Mouse (Mus musculus) kidney, embryonic 14.5 days (tissue): Measurements from ENCODE around the gene Ucp3. TPM values are rescaled to one million over a fixed set of nuclear protein-coding genes. Genes with fewer than 3 reads are reported as not detected.

ENCODE experiments used
- ATAC-seq: fragments of 200-750 bp; cut with Nextera tagmentation; 2 replicates; pipeline ENCODE4 v1.8.0; 2017; ENCODE audit warnings: moderate number of reproducible peaks, mild to moderate bottlenecking, moderate TSS enrichment, moderate library complexity; ENCODE audit not compliant: low FRiP score, low TSS enrichment
- H3K27ac ChIP-seq: fragments of 300-500 bp; sonication (generic); 2 replicates; pipeline ENCODE4 v1.5.1; 2014; ENCODE audit warnings: low read depth, mild to moderate bottlenecking, low read length, moderate library complexity, mixed read lengths
- H3K27me3 ChIP-seq: fragments of 300-500 bp; sonication (generic); 2 replicates; pipeline ENCODE4 v1.6.1; 2014; ENCODE audit warnings: mild to moderate bottlenecking, low read length; ENCODE audit not compliant: control insufficient read depth, insufficient read depth
- H3K36me3 ChIP-seq: fragments of 300-500 bp; sonication (generic); 2 replicates; pipeline ENCODE4 v1.6.1; 2014; ENCODE audit warnings: low read length, mixed read lengths; ENCODE audit not compliant: control insufficient read depth, insufficient read depth
- H3K4me1 ChIP-seq: fragments of 300-500 bp; sonication (generic); 2 replicates; pipeline ENCODE4 v1.6.1; 2014; ENCODE audit warnings: low read length, mixed read lengths; ENCODE audit not compliant: control insufficient read depth, insufficient read depth
- H3K4me2 ChIP-seq: fragments of 300-500 bp; sonication (generic); replicated peaks from 2 replicates; pipeline ENCODE4 v1.6.1; 2014; ENCODE audit warnings: low read depth, mild to moderate bottlenecking, low read length
- H3K4me3 ChIP-seq: fragments of 300-500 bp; sonication (generic); 2 replicates; pipeline ENCODE4 v1.5.1; 2014; ENCODE audit warnings: mild to moderate bottlenecking, low read length
- H3K9ac ChIP-seq: fragments of 300-500 bp; sonication (generic); 2 replicates; pipeline ENCODE4 v1.6.1; 2014; ENCODE audit warnings: low read depth, mild to moderate bottlenecking, low read length, moderate library complexity
- H3K9me3 ChIP-seq: fragments of 300-500 bp; sonication (generic); 2 replicates; pipeline ENCODE4 v1.6.1; 2016; ENCODE audit warnings: low read length; ENCODE audit not compliant: control insufficient read depth
- WGBS: fragments of 180-500 bp; shearing (Covaris S2); extraction: QIAGEN DNeasy Blood & Tissue Kit; methylation state at CpG from one replicate; pipeline ENCODE4 v1.1.7; 2014; 5-methylcytosine and 5-hydroxymethylcytosine counted together
- polyA plus RNA-seq: library from polyadenylated mRNA; unstranded; fragments of >200 nt; fragmentation: Nextera tagmentation; extraction: Ambion mirVana; gene quantifications from 2 replicates; pipeline ENCODE4 v1.2.1, GENCODE M21; 2014

The Ucp3 gene
- polyA plus RNA-seq, 1 experiment from 2014 or later, result 0.08 TPM

- Histone ChIP-seq H3K9ac (no peak overlapping the region), H3K27me3 (no peaks in the 10 kb centered on the region), H3K9me3 (no peaks in the 10 kb centered on the region), H3K4me2 (no peak overlapping the region), H3K36me3 (no peaks in the 10 kb centered on the region), H3K4me1 (no peaks in the 10 kb centered on the region), H3K4me3 (no peak overlapping the region), H3K27ac (no peak overlapping the region)
- 36% methylated on average over 3 of the region's 3 CpGs for WGBS
- no peak for ATAC-seq
These were observed 35.9 kb downstream of the Ucp3 start for GRCm38 (mm10) chr7:100508670-100509069.

GRCm38 (mm10) chr7:100511602-100512001, 38.8 kb downstream of the Ucp3 start:
- no peak overlapping the region for H3K4me3 ChIP-seq
- H3K9ac ChIP-seq, result no peak overlapping the region
- no peak overlapping the region for H3K27ac ChIP-seq
- no peak for ATAC-seq
- no peaks in the 10 kb centered on the region for H3K9me3 ChIP-seq
- no peaks in the 10 kb centered on the region for H3K36me3 ChIP-seq
- H3K4me1 ChIP-seq, result no peaks in the 10 kb centered on the region
- 63% methylated on average over 8 of the region's 8 CpGs for WGBS
- H3K4me2 ChIP-seq, result no peak overlapping the region
- no peaks in the 10 kb centered on the region for H3K27me3 ChIP-seq

GRCm38 (mm10) chr7:100514573-100514972, 41.8 kb downstream of the Ucp3 start, which contains the start of gene Dnajb13:
TSS of gene Dnajb13 (minus strand) at chr7:100514960.
- H3K9ac ChIP-seq, result no peak within 1 kb of the TSS
- no peaks in the 10 kb centered on the region for H3K9me3 ChIP-seq
- H3K27me3 ChIP-seq, result no peaks in the 10 kb centered on the region
- no peaks in the 10 kb centered on the region for H3K4me1 ChIP-seq
- no peak within 1 kb of the TSS for H3K27ac ChIP-seq
- H3K4me3 ChIP-seq, result no peak within 1 kb of the TSS
- H3K36me3 ChIP-seq, result no peaks in the 10 kb centered on the region
- 48% methylated on average over 11 of the region's 11 CpGs for WGBS
- no peak; the same call in 1 of the 2 replicates for ATAC-seq
- H3K4me2 ChIP-seq, result 0 out of 2 replicates have a peak within 1 kb of the TSS, but pooled peaks have one; percentile 4

GRCm38 (mm10) chr7:100520204-100520603, 47.4 kb downstream of the Ucp3 start:
- H3K36me3 ChIP-seq, result no peaks in the 10 kb centered on the region
- no peak overlapping the region for H3K4me3 ChIP-seq
- no peak overlapping the region for H3K9ac ChIP-seq
- no peak overlapping the region for H3K4me2 ChIP-seq
- 67% methylated on average over 7 of the region's 7 CpGs for whole genome bisulfite sequencing
- ATAC-seq, result no peak
- H3K9me3 ChIP-seq, result no peaks in the 10 kb centered on the region
- H3K4me1 ChIP-seq, result no peaks in the 10 kb centered on the region
- no peaks in the 10 kb centered on the region for H3K27me3 ChIP-seq
- H3K27ac ChIP-seq, result no peak overlapping the region

- no peaks in the 10 kb centered on the region for H3K36me3 ChIP-seq
- 20% methylated on average over 10 of the region's 10 CpGs for WGBS
- no peaks in the 10 kb centered on the region for H3K9me3 ChIP-seq
- peak; percentile 46; the same call in 1 of the 2 replicates for ATAC-seq
- no peak overlapping the region for H3K9ac ChIP-seq
- H3K4me1 ChIP-seq, result no peaks in the 10 kb centered on the region
- H3K27me3 ChIP-seq, result no peaks in the 10 kb centered on the region
- no peak overlapping the region for H3K4me3 ChIP-seq
- H3K27ac ChIP-seq, result no peak overlapping the region
- H3K4me2 ChIP-seq, result no peak overlapping the region
These were observed 48.0 kb downstream of the Ucp3 start for GRCm38 (mm10) chr7:100520663-100521285.

- H3K9ac ChIP-seq, result no peak overlapping the region
- no peak overlapping the region for H3K4me3 ChIP-seq
- no peak overlapping the region for H3K27ac ChIP-seq
- no peaks in the 10 kb centered on the region for H3K27me3 ChIP-seq
- H3K4me2 ChIP-seq, result no peak overlapping the region
- 79% methylated on average over 3 of the region's 3 CpGs for WGBS
- H3K4me1 ChIP-seq, result no peaks in the 10 kb centered on the region
- no peak for ATAC-seq
- no peaks in the 10 kb centered on the region for H3K36me3 ChIP-seq
- H3K9me3 ChIP-seq, result no peaks in the 10 kb centered on the region
These were observed 49.4 kb downstream of the Ucp3 start for GRCm38 (mm10) chr7:100522222-100522621.

- ATAC-seq, result no peak
- Histone ChIP-seq H3K9ac (no peak overlapping the region), H3K4me1 (no peaks in the 10 kb centered on the region), H3K27ac (no peak overlapping the region), H3K4me3 (no peak overlapping the region), H3K27me3 (no peaks in the 10 kb centered on the region), H3K36me3 (no peaks in the 10 kb centered on the region), H3K9me3 (no peaks in the 10 kb centered on the region), H3K4me2 (no peak overlapping the region)
- 78% methylated on average over 8 of the region's 8 CpGs for WGBS
These were observed 51.9 kb downstream of the Ucp3 start for GRCm38 (mm10) chr7:100524669-100525068.

GRCm38 (mm10) chr7:100530766-100531165, 58.0 kb downstream of the Ucp3 start:
- Histone ChIP-seq H3K36me3 (no peaks in the 10 kb centered on the region), H3K9ac (no peak overlapping the region), H3K4me2 (no peak overlapping the region), H3K27ac (no peak overlapping the region), H3K4me1 (no peaks in the 10 kb centered on the region), H3K27me3 (no peaks in the 10 kb centered on the region), H3K4me3 (no peak overlapping the region), H3K9me3 (no peaks in the 10 kb centered on the region)
- 93% methylated on average over 5 of the region's 5 CpGs for WGBS
- ATAC-seq, result no peak

GRCm38 (mm10) chr7:100533503-100533902, 60.7 kb downstream of the Ucp3 start:
- peaks cover 8% of the 10 kb centered on the region; the same call in 1 of the 2 replicates for H3K4me1 ChIP-seq
- H3K27me3 ChIP-seq, result no peaks in the 10 kb centered on the region
- ATAC-seq, result no peak
- no peaks in the 10 kb centered on the region for H3K9me3 ChIP-seq
- H3K4me3 ChIP-seq, result no peak overlapping the region
- WGBS, result 59% methylated on average over 2 of the region's 2 CpGs
- no peak overlapping the region for H3K4me2 ChIP-seq
- H3K9ac ChIP-seq, result no peak overlapping the region
- no peaks in the 10 kb centered on the region for H3K36me3 ChIP-seq
- no peak overlapping the region for H3K27ac ChIP-seq
